Mouse (Mus musculus) embryonic facial prominence, embryonic 10.5 days (tissue): ENCODE measurements at regions not wholly inside any gene's neighbourhood (a gene's known extent, or its start where the extent isn't known, plus 50 kb on each side); places are given as distances from the start of the nearest gene placed in this dataset.
"Not testable (repeated sequence)": the region's sequence is repeated elsewhere in the genome, so short reads cannot be mapped to it uniquely, and the experiment has no call there.

Experiments
- DNase-seq: peaks from one replicate; pipeline ENCODE4 v3.0.0-alpha.2; 2017; ENCODE audit warnings: low spot score
- H3K27ac ChIP-seq: fragments of 300-500 bp; sonication (generic); replicated peaks from 2 replicates; pipeline ENCODE4 v1.5.1; 2016; ENCODE audit warnings: mild to moderate bottlenecking
- H3K27me3 ChIP-seq: fragments of 300-500 bp; sonication (generic); replicated peaks from 2 replicates; pipeline ENCODE4 v1.6.1; 2016; ENCODE audit warnings: low read depth, mild to moderate bottlenecking; ENCODE audit not compliant: poor library complexity, severe bottlenecking
- H3K36me3 ChIP-seq: fragments of 300-500 bp; sonication (generic); replicated peaks from 2 replicates; pipeline ENCODE4 v1.6.1; 2016; ENCODE audit warnings: mild to moderate bottlenecking, moderate library complexity
- H3K4me1 ChIP-seq: fragments of 300-500 bp; sonication (generic); 2 replicates; pipeline ENCODE4 v1.6.1; 2016
- H3K4me3 ChIP-seq: fragments of 300-500 bp; sonication (generic); 2 replicates; pipeline ENCODE4 v1.5.1; 2016; ENCODE audit warnings: mild to moderate bottlenecking, moderate library complexity
- H3K9me3 ChIP-seq: fragments of 300-500 bp; sonication (generic); 2 replicates; pipeline ENCODE4 v1.6.1; 2016; ENCODE audit warnings: mild to moderate bottlenecking
- WGBS: fragments of 180-500 bp; shearing (Covaris S2); methylation state at CpG from one replicate; pipeline ENCODE4 v1.1.7; 2016; 5-methylcytosine and 5-hydroxymethylcytosine counted together

- H3K27ac ChIP-seq, H3K36me3 ChIP-seq, H3K4me1 ChIP-seq, DNase-seq, H3K4me3 ChIP-seq, H3K27me3 ChIP-seq: not testable (repeated sequence)
- 81% methylated on average over 6 of the region's 6 CpGs for WGBS
- H3K9me3 ChIP-seq, result peaks cover 63% of the 10 kb centered on the region
These were observed 209.3 kb downstream of the Mtrr start for GRCm38 (mm10) chr13:68372631-68373030.
